Mouse (Mus musculus) liver, embryonic 14.5 days (tissue): ENCODE measurements around the gene Tprg. TPM values are rescaled to one million over a fixed set of nuclear protein-coding genes. Genes with fewer than 3 reads are reported as not detected.

Source experiments
- ATAC-seq: fragments of 200-750 bp; cut with Nextera tagmentation; 2 replicates; pipeline ENCODE4 v1.8.0; 2017; ENCODE audit warnings: moderate number of reproducible peaks, mild to moderate bottlenecking, moderate library complexity; ENCODE audit not compliant: insufficient read depth
- DNase-seq, 3 experiments: peaks; one replicate each; pipeline ENCODE4 v3.0.0-alpha.2; 2012 to 2013; ENCODE audit warnings: low read depth in 3 of 3, low spot score in 3 of 3
- H3K27ac ChIP-seq: fragments of 300-500 bp; sonication (generic); 2 replicates; pipeline ENCODE4 v1.5.1; 2014; ENCODE audit warnings: moderate library complexity, mild to moderate bottlenecking, control low read depth, inconsistent platforms
- H3K27me3 ChIP-seq: fragments of 300-500 bp; sonication (generic); 2 replicates; pipeline ENCODE4 v1.6.1; 2014; ENCODE audit warnings: mild to moderate bottlenecking, low read length, moderate library complexity; ENCODE audit not compliant: control insufficient read depth, insufficient read depth
- H3K36me3 ChIP-seq: fragments of 300-500 bp; sonication (generic); replicated peaks from 2 replicates; pipeline ENCODE4 v1.6.1; 2014; ENCODE audit warnings: low read depth; ENCODE audit not compliant: control insufficient read depth, insufficient read depth
- H3K4me1 ChIP-seq, 2 experiments: fragments of 200-500 bp in 1 of 2; fragments of 300-500 bp in 1 of 2; sonication (generic) in 1 of 2; replicated peaks; 2 replicates each; pipeline ENCODE4 v1.6.1; 2012 to 2014; ENCODE audit warnings: antibody characterized with exemption in 1 of 2, inconsistent platforms in 1 of 2, low read length in 1 of 2; ENCODE audit not compliant: control insufficient read depth in 2 of 2, insufficient read depth in 2 of 2
- H3K4me2 ChIP-seq: fragments of 300-500 bp; sonication (generic); 2 replicates; pipeline ENCODE4 v1.6.1; 2014; ENCODE audit warnings: low read depth, mild to moderate bottlenecking, control low read depth, moderate library complexity
- H3K4me3 ChIP-seq, 2 experiments: fragments of 200-500 bp in 1 of 2; fragments of 300-500 bp in 1 of 2; sonication (generic) in 1 of 2; 2 replicates each; pipeline ENCODE4 v1.5.1; 2012 to 2014; ENCODE audit warnings: low read depth in 2 of 2, low read length in 2 of 2, mild to moderate bottlenecking in 2 of 2, control low read depth in 1 of 2, inconsistent platforms in 1 of 2, moderate library complexity in 1 of 2; ENCODE audit not compliant: insufficient read depth in 1 of 2
- H3K9ac ChIP-seq: fragments of 300-500 bp; sonication (generic); replicated peaks from 2 replicates; pipeline ENCODE4 v1.6.1; 2014; ENCODE audit warnings: mild to moderate bottlenecking, control low read depth, moderate library complexity
- H3K9me3 ChIP-seq: fragments of 300-500 bp; sonication (generic); 2 replicates; pipeline ENCODE4 v1.6.1; 2016; ENCODE audit warnings: low read length, mixed read lengths; ENCODE audit not compliant: control insufficient read depth
- CTCF ChIP-seq: IDR thresholded peaks from 2 replicates; pipeline ENCODE4 v1.5.1; 2016; ENCODE audit warnings: antibody characterized with exemption, low read depth, control low read depth
- EP300 ChIP-seq: IDR thresholded peaks from 2 replicates; pipeline ENCODE4 v1.6.1; 2016; ENCODE audit warnings: antibody characterized with exemption, low read depth
- WGBS: fragments of 180-500 bp; shearing (Covaris S2); extraction: QIAGEN DNeasy Blood & Tissue Kit; methylation state at CpG from one replicate; pipeline ENCODE4 v1.1.7; 2014; ENCODE audit not compliant: insufficient replicate concordance; 5-methylcytosine and 5-hydroxymethylcytosine counted together
- polyA plus RNA-seq, 2 experiments: library from polyadenylated mRNA; depleted of rRNA in 1 of 2; stranded (reverse) in 1 of 2; unstranded in 1 of 2; fragments of >200 nt; fragmentation: Nextera tagmentation in 1 of 2; extraction: Ambion mirVana in 1 of 2; gene quantifications; 2 replicates each; pipeline versions ENCODE4 v1.2.1 to v1.2.3; 2012 to 2014

Tprg gene
- polyA plus RNA-seq, 2 experiments, result not detected

GRCm38 (mm10) chr16:25445580-25445979 lies 159.0 kb downstream of the Tprg start:
- no peaks in the 10 kb centered on the region for H3K9me3 ChIP-seq
- WGBS, result 59% methylated on average over 7 of the region's 7 CpGs
- no peak overlapping the region for H3K9ac ChIP-seq
- no peaks in the 10 kb centered on the region for H3K4me1 ChIP-seq
- no peaks in the 10 kb centered on the region for H3K36me3 ChIP-seq
- H3K27ac ChIP-seq, result no peak overlapping the region
- ATAC-seq (no peak), DNase-seq (no peak)
- no peak overlapping the region for H3K4me3 ChIP-seq
- TF ChIP-seq EP300, result no peak
- no peak for TF ChIP-seq CTCF
- no peak overlapping the region for H3K4me2 ChIP-seq
- H3K27me3 ChIP-seq, result no peaks in the 10 kb centered on the region

GRCm38 (mm10) chr16:25451511-25451910 lies 164.9 kb downstream of the Tprg start:
- no peak for TF ChIP-seq CTCF
- TF ChIP-seq EP300, result no peak
- DNase-seq (no peak), ATAC-seq (no peak)
- no peaks in the 10 kb centered on the region for H3K9me3 ChIP-seq
- H3K27me3 ChIP-seq, result no peaks in the 10 kb centered on the region
- no peaks in the 10 kb centered on the region for H3K4me1 ChIP-seq
- no peak overlapping the region for H3K4me3 ChIP-seq
- H3K27ac ChIP-seq, result no peak overlapping the region
- H3K36me3 ChIP-seq, result no peaks in the 10 kb centered on the region
- no peak overlapping the region for H3K9ac ChIP-seq
- 48% methylated on average over 3 of the region's 3 CpGs for WGBS
- no peak overlapping the region for H3K4me2 ChIP-seq

DNA sequence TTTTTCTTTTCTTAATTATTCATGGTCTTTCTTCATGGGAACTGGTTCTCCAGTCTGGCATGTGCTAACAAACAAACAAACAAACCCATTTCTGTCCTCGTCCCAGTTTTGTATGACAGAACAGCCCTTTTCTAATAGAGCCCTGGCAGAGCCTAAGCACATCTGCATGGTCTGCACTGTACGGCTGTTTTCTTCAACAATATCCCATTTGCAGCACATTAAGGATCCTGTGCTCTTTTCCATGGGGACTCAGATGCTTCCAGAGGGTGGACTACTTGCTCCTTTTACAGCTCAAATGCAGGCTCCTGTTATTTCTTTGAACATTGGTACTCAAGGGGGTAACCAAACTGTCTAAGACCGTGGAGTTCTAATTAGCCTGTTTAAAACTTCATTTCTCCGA lies 178.1 kb downstream of the Tprg start:
- Histone ChIP-seq H3K9ac (no peak overlapping the region), H3K9me3 (no peaks in the 10 kb centered on the region), H3K27me3 (no peaks in the 10 kb centered on the region), H3K4me3 (no peak overlapping the region), H3K36me3 (no peaks in the 10 kb centered on the region), H3K27ac (no peak overlapping the region), H3K4me1 (no peaks in the 10 kb centered on the region), H3K4me2 (no peak overlapping the region)
- TF ChIP-seq CTCF, result no peak
- no peak for TF ChIP-seq EP300
- WGBS, result 56% methylated on average over 4 of the region's 4 CpGs
- ATAC-seq (no peak), DNase-seq (no peak)

- no peak overlapping the region for H3K4me3 ChIP-seq
- WGBS, result 33% methylated on average over 13 of the region's 13 CpGs
- TF ChIP-seq EP300 (no peak), CTCF (no peak)
- H3K9me3 ChIP-seq, result no peaks in the 10 kb centered on the region
- DNase-seq (no peak), ATAC-seq (no peak)
- no peaks in the 10 kb centered on the region for H3K4me1 ChIP-seq
- H3K36me3 ChIP-seq, result no peaks in the 10 kb centered on the region
- H3K27me3 ChIP-seq, result no peaks in the 10 kb centered on the region
- H3K9ac ChIP-seq, result no peak overlapping the region
- H3K27ac ChIP-seq, result no peak overlapping the region
- H3K4me2 ChIP-seq, result no peak overlapping the region
These were observed 179.0 kb downstream of the Tprg start for GRCm38 (mm10) chr16:25465435-25466139.

DNA sequence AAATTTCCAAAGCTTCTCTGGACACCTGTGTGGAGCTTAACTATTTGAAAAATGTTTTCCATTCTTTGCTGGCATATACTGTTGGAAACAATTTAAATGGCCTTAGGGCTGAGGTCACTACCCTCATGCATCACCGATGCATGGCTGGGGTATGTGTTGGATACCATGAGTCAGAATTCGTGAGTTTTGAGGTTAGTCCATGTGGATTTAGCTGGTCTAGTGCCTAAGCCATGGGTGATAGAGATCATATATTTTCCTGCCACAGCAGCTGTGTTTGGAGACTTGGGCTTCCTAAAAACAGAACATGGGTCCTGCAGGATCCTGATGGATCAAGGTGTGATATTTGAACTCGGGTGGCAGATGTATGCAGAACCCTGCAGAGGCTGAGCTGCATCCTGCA lies 181.4 kb downstream of the Tprg start:
- ATAC-seq (no peak), DNase-seq (no peak)
- H3K9ac ChIP-seq, result no peak overlapping the region
- H3K36me3 ChIP-seq, result no peaks in the 10 kb centered on the region
- 60% methylated on average over 3 of the region's 3 CpGs for WGBS
- no peak overlapping the region for H3K27ac ChIP-seq
- no peaks in the 10 kb centered on the region for H3K4me1 ChIP-seq
- H3K9me3 ChIP-seq, result no peaks in the 10 kb centered on the region
- TF ChIP-seq EP300, result no peak
- TF ChIP-seq CTCF, result no peak
- H3K4me2 ChIP-seq, result no peak overlapping the region
- H3K27me3 ChIP-seq, result no peaks in the 10 kb centered on the region
- H3K4me3 ChIP-seq, result no peak overlapping the region
